Mouse (Mus musculus) embryonic fibroblast, embryonic 13.5 days (primary cell): Measurements from ENCODE around the gene Susd2.

Experiments used
- CTCF ChIP-seq: IDR thresholded peaks from 2 replicates; pipeline ENCODE4 v1.5.1; 2011; ENCODE audit warnings: mild to moderate bottlenecking, control low read depth, low read length, moderate library complexity, borderline replicate concordance; ENCODE audit not compliant: insufficient read depth
- POLR2A ChIP-seq: IDR thresholded peaks from 2 replicates; pipeline ENCODE4 v1.6.1; 2011; ENCODE audit warnings: low read depth, mild to moderate bottlenecking, control low read depth, low read length, moderate library complexity

DNA sequence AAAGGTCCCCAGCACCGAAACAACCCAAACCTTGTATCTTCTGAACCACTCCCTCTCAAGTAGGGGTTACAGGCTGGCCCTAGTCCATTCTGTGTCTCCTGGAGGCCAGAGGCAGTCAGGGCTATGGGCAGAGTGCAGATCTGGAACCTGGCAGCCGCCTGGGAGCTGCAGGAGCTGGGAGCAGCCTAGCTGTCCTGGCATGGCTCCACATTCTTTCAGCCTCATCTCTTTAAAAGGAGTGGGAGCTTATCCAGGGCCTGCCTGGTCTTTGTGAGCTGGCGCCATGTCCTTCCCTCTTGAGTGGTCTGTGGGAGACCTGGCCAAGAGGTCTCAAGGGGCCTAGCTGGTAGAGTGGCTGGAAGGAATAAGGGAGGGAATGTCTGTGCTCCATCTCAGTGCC lies 3.6 kb upstream of the Susd2 start:
- no peak for TF ChIP-seq POLR2A
- TF ChIP-seq CTCF = no peak
